Mouse (Mus musculus) heart, postnatal 14 days (tissue): ENCODE data around the gene Gm17555. TPM values are rescaled to one million over a fixed set of nuclear protein-coding genes. Genes with fewer than 3 reads are reported as not detected.
"Not testable (repeated sequence)": the region's sequence is repeated elsewhere in the genome, so short reads cannot be mapped to it uniquely, and the experiment has no call there.

Experiments
- DNase-seq, 2 experiments: peaks; one replicate each; pipeline ENCODE4 v3.0.0; 2021 to 2022
- intact Hi-C: fragments of 180-260 bp; cut with DNase I; formaldehyde crosslinking; loops from one replicate; pipeline ENCODE4 v1.15.1; 2025
- long read RNA-seq, 2 experiments: library from polyadenylated mRNA; stranded (forward); transcript quantifications; one replicate each; pipeline ENCODE4 v2.0.0; 2021
- total RNA-seq, 2 experiments: library from RNA; stranded (reverse); gene quantifications; 2 replicates each; pipeline ENCODE4 v1.2.3; 2021

Gene Gm17555
- total RNA-seq = not detected
- long read RNA-seq, experiment 1 = 0 reads
- long read RNA-seq, experiment 2 = 0 reads

GRCm38 (mm10) chr2:126214800-126215199 is at the start of gene Gm17555:
Gene Gm17555 (plus strand): TSS chr2:126215100.
- DNase-seq, intact Hi-C loops: not testable (repeated sequence)

DNA sequence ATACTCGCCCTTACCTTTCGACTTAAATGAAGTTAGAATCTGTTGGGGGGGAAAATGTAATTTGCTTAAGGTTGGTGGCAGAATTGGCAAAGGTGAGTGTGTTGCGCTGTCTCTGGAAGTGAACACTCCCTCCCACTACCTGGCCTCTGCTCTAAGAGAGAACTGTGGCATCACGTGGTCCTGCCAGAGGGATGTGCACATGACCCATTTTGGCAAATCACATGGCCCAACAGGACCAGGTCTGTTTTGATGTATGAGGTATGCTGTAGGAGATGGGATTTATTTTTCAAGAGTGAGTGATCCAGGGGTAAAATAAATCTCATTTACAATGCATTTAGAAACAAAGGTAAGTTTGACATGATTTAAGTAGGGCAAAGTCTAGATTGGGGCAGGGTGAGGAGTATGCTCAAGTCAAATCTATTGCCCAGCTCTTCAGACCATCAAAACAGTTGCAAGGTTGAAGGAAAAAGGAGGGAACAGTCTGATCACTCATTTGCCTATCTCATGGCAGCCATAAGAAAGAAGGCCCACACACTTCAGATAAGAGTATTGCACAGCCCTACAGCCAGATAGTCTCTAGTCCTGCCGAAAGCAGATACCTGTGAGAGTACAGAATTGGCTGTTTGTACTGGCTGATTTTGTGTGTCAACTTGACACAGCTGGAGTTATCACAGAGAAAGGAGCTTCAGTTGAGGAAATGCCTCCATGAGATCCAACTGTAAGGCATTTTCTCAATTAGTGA is 49.5 kb upstream of the Gm17555 start:
- DNase-seq = no peak
- intact Hi-C loops = no loop called here

GRCm38 (mm10) chr2:126166335-126166734 is 48.6 kb upstream of the Gm17555 start:
- intact Hi-C loops = no loop called here
- DNase-seq = no peak

DNA sequence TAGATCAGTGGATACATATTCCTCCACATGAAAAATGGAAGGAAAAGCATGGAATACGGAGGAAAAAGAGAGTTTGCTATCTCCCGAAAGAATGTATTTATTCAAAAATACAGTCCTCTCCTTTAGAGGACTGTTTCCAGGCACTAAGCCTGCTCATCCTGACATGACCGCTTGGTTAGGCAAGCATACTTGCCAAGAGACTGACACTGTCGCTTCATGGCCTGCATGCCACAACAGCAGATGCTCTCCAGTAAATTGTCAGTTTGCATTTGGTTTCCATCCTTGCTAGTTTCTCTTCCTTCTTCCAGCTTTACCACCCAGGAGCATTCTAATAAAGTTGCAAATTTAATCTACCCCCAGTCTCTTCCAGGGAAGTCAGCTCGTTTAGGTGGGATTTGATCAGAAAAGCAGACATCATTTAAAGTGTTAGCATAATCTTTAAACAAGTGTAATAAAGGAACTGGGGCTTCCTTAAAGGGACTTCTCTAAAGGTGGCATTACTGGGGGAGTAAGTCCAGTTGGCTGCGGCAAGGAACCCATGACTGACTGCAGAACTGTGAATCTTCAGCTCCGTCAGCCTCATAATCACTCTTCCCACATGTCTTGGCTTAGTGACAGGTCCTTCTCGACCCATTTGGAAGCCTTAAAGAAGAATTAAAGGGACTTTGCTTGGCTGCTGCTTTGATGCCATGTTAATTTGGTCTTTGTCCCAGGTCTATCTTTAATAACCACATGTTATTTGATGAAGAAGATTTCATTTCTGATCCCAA is 47.9 kb upstream of the Gm17555 start:
- no peak for DNase-seq
- intact Hi-C loops = no loop called here

DNA sequence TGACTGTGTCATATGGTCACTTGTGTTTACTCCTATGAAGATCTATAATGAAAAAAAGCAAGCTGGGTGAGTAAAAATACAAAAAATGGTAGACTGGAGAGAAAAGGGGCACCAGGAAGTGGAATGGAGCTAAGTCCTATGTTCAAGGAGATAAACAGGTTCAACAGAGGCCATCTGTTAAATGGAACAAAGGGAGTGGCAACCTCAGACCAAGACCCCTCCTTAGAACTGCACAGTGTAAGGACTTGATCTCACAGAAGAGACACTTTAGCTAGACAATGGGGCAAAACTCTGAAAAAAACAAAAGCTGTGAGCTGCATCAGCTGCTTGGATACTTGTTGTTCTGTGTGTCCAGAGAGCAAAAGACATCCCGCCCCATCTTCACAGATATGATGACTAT is 43.5 kb upstream of the Gm17555 start:
- DNase-seq = no peak
- intact Hi-C loops = no loop called here

GRCm38 (mm10) chr2:126191306-126191705 is 23.6 kb upstream of the Gm17555 start:
- intact Hi-C loops = no loop called here
- DNase-seq = no peak

- intact Hi-C loops = no loop called here
- DNase-seq = no peak
Measured at GRCm38 (mm10) chr2:126192129-126192528, 22.8 kb upstream of the Gm17555 start.

GRCm38 (mm10) chr2:126195631-126196356 is 19.1 kb upstream of the Gm17555 start:
- intact Hi-C loops = no loop called here
- DNase-seq = no peak

- intact Hi-C loops = no loop called here
- DNase-seq = peak; percentile 14 to 29
Measured at GRCm38 (mm10) chr2:126198971-126199370, 15.9 kb upstream of the Gm17555 start.

DNA sequence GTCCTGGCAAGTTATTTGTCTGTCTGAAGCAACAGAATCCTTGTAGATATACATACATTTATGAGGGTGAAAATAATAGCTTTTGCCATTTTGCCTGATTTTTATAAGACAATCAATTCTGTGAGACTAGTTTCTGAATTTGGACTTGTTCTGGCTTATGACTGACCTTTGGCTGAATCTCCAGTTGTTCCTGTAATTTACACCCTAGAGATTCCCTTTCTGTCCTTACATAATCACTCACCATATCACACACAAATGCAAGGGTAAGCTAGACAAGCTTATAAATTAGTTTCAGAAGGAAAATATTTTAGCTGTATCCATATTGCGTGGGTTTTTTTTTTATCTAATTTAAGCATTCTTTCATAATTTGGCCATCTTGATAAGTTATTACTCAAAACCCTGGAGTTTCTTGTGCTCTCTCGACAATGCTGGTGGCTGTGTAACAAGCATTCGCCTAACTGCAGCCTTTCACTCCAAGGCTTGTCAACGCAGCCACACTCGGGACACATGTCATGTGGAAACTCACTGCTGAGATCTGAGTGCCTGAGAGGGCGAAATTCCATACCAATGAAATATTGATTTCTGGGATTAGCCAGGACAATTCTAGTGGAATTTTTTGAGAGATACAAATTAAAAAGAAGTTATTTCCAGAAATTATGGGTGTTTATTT is 3.8 kb upstream of the Gm17555 start:
- intact Hi-C loops = no loop called here
- peak in 1 of 2 experiments; percentile 6 for DNase-seq

DNA sequence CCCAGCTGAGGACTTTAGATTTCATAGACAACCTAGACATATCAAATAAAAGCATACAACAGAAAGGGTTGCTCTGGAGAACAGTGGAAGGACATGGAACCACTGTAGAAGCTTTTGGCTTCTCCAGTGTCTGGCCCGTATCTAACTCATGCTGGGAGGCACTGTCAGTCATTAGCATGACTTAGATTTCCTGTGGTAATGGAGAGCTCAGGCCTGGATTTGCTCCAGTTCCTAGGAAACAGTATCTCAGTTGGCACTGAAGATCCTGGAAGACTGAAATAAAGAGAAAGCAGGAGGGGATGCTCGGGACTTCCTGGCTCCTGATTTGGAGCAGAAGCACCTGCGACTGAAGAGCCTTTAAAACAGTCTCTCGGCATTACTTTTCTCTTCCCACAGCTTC is 12.7 kb downstream of the Gm17555 start:
- intact Hi-C loops = loop anchor here (10.0 kb wide), 1 partner anchor 137 kb away; no protein-coding TSS in a partner anchor
- no peak for DNase-seq

DNA sequence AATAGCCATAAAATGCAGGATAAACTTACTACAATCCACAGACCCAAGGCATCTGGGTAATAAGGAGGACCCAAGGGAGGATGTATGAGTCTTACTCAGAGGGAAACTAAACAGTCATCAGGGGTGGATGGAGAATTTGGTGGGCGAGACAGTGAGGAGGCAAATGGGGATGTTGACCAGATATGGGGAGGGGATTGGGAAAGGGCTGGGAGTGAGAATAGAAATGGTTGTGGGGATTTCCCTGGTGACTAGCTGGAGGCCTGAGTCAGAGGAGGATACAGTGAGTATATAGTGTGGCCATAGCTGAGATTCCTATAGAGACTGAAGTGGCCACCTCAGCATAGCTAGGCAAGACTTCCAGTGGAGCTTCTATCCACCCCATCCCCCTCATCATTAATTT is 16.8 kb downstream of the Gm17555 start:
- DNase-seq = no peak
- intact Hi-C loops = loop anchor here (10.0 kb wide), 1 partner anchor 227 kb away; no protein-coding TSS in a partner anchor

GRCm38 (mm10) chr2:126236905-126237304 is 22.0 kb downstream of the Gm17555 start:
- intact Hi-C loops = loop anchor here (10.0 kb wide), 1 partner anchor 232 kb away; no protein-coding TSS in a partner anchor
- peak in 1 of 2 experiments; percentile 25 for DNase-seq

DNA sequence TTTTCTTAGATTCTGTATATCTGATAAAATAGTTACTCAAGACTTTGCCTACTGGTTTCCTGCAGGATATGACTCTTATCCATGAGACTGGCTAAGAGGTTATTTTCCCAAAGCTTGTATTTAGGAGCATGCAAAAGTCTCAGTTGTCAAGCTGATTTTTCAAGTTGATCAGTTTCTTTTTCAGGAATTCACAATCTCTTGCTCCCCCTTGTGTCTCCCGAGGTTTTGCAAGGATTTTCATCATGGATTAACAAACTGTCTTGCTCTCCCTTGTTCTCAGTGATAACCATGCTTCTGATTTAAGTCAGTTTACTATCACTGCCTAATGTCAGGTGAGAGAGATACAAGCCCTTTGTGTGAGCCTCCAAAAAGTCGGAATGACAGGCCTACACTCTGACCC is 30.5 kb downstream of the Gm17555 start:
- DNase-seq = peak; percentile 16 to 51
- intact Hi-C loops = loop anchor here (5.0 kb wide), 1 partner anchor 353 kb away; no protein-coding TSS in a partner anchor

DNA sequence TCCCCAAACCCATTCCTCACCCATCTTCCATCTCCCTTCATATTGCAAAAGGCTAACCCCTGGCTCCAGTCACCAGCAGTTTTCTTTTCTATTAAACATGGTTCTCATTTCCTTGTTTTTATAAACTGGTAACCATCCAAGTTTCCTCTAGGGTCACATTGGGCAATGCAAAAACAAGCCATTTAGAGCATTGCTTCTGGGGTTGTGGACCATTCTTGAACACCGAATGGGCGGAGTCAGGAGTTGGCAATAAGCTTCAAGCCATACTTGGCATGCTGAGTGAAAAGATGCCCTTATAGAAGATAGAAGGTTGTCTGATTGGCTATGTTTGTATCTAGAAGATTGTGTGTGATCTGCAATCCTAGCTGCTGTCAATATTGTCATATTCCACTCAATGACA is 33.6 kb downstream of the Gm17555 start:
- intact Hi-C loops = loop anchor here (5.0 kb wide), 1 partner anchor 356 kb away; no protein-coding TSS in a partner anchor
- no peak for DNase-seq

GRCm38 (mm10) chr2:126252211-126252610 is 37.3 kb downstream of the Gm17555 start:
- intact Hi-C loops = no loop called here
- no peak for DNase-seq
